Mouse (Mus musculus): ENCODE measurements around the gene Scamp5.
"Not testable (repeated sequence)": the region's sequence is repeated elsewhere in the genome, so short reads cannot be mapped to it uniquely, and the experiment has no call there.

Gene Scamp5

DNA sequence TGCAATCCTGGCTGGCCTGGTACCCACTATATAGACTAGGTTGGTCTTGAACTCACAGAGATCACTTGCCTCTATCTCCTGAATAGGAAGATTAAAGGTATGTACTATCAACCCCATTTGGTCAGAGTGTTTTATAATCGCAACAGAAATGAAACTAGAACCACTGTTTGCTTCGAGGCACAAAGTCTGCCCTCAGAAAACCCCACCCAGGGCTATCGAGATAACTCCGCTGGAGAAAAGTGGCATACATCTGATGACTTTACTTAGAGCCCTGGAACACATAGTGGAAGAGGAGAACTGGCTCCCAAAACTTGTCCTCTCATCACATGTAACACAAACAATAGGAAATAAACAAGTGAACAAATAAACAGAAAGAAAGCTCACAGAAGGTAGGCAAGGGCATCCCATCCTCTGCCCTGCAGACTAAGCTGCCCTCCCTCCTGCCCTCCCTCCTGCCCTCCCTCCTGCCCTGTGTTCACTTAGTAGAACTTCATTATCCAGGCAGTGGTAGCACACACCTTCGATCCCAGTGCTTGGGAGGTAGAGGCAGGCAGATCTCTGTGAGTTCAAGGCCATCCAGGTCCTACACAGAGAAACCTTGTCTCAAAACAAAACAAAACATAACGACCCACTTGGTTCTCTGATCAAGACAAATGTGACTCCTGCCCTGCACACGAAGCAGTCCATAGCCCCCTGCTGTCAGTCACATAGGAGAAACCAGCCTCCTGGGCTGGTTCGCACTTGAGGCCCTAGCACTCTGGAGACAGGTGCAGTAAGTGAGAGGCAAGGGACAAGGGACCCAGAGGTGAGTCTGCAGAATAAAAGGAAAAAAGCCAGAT is 15.0 kb downstream of the Scamp5 start:
- no peak for DNase-seq (ENCODE audit: inconsistent ontology term)

DNA sequence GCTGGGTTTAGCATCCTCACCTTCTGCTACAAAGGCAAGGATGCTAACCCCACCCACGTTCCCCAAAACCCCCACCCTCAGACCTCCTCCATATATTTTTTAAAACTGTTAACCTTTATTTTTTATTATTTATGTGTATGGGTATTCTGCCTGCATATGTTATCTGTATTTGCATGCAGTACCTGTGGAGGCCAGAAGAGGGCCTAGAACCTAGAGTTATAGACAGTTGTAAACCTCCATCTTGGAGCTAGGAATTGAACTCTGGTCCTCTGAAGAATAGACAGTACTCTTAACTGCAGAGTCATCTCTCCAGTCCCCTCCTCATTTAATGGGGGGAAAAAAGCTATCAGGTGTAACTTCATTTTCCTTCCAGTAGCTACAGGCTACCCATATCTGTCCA is 18.1 kb downstream of the Scamp5 start:
- DNase-seq (ENCODE audit: inconsistent ontology term): no peak

DNA sequence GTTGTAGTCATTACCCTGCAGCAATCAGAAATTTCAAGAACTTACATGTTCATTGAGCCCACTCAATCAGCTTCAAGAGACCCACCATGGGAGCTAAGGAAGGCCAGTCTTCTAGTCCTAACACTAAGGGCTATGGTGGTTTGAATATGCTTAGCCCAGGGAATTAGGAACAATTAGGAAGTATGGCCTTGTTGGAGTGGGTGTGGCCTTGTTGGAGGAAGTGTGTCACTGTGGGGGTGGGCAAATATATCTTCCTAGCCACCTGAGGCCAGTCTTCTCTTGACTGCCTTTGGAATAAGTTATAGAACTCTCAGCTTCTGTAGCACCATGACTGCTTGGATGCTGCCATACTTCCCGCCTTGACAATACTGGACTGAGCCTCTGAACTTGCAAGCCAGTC is 27.2 kb downstream of the Scamp5 start:
- DNase-seq (ENCODE audit: inconsistent ontology term): no peak

DNA sequence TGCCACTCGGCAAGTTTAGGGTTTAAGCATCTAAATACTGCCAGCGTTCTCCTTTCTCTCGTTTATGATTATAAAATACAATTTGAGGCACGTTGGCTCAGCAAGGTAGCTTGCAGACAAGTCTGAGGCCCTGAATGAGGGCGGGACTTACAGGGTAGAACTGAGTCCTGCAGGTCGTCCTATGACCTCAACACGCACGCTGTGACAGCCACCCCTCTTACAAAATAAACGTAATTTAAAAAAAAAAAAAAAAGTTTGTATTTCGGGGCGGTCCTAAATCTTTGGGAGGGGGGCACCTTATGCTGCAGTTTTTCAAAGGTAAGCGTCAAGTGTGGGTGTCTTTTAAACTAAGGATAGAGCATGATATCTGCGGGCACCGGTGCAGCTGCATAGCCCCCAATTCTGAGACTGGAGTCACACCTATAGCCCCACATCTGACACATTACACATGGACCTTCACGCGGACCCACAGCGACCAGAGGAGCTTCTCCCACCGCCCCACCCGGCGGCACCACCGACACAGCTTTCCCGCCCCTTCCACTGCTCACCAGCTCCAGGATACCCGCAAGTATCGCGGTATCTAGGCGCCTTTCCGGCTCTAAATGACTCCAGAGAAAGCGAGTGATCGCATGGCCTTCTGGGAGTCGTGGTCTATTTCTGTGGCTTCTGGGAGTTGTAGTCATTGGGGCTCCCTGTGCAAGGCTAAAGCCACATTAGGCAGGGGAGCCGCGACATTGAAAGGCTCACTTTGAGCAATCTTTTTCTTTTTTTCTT is 28.2 kb downstream of the Scamp5 start, which contains the start of gene Ppcdc:
Gene Ppcdc, minus strand, starts transcription at position 603 of the 774 bp plus-strand sequence.
- peak; percentile 89 for DNase-seq (ENCODE audit: inconsistent ontology term)

DNA sequence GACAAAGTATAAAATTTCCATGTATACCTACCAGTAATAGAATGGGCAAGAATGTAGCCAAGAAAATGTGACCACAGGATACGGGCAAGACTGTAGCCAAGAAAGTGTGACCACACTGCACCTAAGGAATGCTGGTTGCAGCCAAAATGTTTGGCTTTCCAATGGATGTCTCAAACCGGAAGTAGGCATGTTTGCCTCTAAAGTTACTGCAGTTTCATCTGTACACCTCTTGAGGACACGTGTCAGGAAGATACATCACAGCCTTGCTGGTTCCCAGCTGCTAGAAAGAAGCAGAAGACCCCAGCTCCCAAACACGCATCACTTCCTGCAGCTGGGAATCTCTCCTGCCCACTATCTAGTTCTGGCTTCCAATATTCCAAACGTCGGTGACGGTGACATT is 28.8 kb downstream of the Scamp5 start:
- peak; percentile 67 for DNase-seq (ENCODE audit: inconsistent ontology term)

DNA sequence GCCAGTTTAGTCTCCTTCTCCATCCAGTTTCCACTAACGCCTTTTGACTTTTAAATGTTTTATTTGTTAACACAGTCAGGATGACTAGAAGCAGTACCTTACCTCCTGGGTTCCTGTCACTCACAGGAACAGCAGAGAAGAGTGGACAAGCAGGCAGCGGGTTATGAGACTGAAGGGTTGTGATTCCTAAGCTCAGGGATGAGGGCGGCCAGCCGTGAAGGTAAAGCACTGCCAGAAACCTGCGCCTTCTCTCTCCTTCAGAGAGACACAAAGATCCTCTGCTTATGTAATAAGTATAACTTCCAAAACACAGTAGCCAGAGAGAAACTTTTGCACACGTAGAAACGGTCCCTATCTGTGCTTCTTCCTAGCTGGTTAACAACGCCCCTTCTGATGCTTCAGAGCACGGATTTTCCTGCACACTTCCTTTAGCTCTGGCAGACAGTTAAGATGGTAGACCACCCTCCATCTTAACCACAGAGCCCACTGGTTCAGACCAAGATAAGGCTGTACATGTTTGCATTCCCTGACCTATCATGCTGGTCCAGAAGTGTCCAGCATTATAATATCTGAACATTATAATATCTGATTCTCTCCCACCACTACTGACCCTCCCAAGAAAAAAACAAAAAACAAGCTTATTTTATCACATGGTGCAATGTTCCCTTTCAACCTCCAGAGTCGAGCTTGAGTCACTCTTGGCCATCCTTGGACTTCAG is 29.8 kb downstream of the Scamp5 start:
- DNase-seq (ENCODE audit: inconsistent ontology term): no peak

DNA sequence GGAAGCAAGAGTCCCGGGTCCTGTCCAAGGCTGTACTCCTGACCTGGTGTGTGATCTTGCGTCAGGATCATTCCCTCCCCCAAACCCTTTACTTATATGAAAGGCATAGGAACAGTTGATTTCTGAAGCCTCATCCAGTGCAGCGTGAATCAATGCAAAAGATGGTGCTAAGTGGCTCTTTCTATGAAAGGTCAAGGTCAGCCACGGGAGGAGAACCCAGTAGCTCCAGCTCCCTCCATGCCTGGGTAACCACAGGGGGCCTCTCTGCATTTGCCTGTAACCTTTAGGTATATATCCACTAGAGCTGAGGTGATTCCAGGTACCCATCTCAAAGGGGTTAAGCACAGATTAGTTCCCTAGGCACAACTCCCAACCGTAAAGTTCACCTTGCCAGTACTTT is 31.7 kb downstream of the Scamp5 start:
- no peak for DNase-seq (ENCODE audit: inconsistent ontology term)

DNA sequence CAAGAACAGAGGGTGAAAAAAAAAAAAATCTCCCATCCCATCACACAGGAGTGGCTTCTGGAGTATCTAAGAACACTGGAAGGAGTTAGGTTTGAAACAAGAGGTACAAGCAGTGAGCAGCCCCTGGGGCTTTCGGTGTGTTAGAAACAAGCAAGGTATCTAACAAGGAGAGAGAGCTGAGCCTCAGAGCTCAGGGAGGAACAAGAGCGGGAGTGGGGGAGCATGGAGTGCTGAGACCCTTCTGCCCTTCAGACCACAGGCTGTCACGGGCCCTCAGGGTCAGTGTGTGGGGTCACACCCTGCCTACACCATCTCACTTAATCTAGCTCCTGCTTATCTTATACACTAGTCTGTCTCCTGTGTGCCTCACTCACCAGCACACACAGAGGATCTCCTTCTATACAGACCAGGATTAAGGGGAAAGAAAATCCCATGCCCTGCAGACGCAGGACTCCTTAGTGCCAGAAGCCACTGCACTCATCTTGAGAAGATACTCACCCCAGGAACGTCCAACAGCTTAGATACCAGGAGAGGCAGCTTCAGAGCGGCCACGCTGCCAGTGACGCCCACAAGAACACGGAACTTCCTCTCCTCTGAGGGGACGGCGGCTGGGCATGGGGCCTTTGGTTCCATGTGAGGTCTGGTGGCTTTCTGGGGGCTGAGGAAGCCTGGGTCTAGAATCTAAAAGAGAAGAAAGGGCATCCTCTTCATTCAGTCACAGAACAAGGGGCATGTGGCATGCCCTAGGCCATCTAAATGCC is 33.3 kb downstream of the Scamp5 start:
- DNase-seq (ENCODE audit: inconsistent ontology term): no peak

GRCm38 (mm10) chr9:57433097-57434032 is 34.5 kb downstream of the Scamp5 start:
- peak; percentile 87 for DNase-seq (ENCODE audit: inconsistent ontology term)

DNA sequence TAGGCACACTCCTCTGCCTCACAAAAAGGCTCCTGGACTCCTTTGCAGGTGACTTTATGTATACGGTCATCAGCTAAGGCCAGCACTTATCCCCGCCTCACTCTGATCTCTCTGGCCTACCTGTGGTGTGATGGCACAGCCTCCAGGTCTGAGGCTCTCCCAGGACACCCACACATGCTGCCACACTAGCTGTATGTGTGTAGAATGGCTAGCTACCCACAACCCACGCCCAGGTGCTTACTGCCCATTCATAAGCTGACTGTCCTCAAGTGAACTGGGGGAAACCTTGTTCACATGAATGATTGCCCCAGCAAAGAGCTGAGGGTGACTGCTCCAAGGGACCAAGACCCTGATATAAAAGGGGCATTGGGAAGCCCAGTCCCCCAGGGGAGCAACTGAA is 35.4 kb downstream of the Scamp5 start:
- DNase-seq (ENCODE audit: inconsistent ontology term): no peak

GRCm38 (mm10) chr9:57431202-57431601 is 36.7 kb downstream of the Scamp5 start:
- no peak for DNase-seq (ENCODE audit: inconsistent ontology term)

- DNase-seq (ENCODE audit: inconsistent ontology term): peak; percentile 72
These were observed 39.5 kb downstream of the Scamp5 start for GRCm38 (mm10) chr9:57428391-57428790.

DNA sequence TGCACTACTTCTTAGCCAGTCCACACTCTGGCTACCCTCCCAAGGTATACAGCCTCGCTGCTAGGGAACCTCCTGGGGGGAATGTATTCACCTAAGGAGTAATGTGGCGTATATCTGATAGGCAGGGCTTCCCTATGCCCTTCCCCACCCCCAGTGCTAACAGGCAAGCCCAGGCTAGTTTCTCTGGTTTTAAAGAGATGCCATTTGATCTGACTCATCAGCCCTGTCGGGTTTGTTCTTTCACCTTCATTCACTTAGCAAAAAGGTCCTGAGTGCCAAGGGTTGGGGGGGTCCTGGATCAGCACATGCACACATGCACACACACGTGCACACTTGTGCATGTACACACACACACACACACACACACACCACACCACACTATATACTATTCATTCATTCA is 39.9 kb downstream of the Scamp5 start:
- peak; percentile 85 for DNase-seq (ENCODE audit: inconsistent ontology term)

- not testable (repeated sequence) for DNase-seq (ENCODE audit: inconsistent ontology term)
These were observed 40.7 kb downstream of the Scamp5 start for GRCm38 (mm10) chr9:57427123-57427522.

DNA sequence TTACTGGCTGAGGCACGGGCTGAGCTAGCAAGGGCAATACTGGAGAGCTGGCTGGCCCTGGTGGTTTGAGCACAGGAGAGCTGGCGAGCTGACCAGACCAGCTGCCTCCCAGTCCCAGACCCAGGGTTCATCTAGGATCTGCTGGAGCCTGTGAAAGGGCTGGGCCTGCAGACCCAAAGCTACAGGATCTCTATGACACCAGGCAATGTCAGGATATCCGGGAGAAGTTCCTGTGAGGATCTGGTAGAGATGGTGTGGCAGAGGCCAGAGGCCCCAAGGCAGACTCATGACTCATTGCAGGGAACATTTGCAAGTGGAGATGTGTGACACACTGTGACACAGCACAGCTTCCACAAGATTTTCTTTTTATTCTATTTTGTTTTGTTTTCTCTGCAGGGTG is 42.7 kb downstream of the Scamp5 start:
- peak; percentile 40 for DNase-seq (ENCODE audit: inconsistent ontology term)

DNA sequence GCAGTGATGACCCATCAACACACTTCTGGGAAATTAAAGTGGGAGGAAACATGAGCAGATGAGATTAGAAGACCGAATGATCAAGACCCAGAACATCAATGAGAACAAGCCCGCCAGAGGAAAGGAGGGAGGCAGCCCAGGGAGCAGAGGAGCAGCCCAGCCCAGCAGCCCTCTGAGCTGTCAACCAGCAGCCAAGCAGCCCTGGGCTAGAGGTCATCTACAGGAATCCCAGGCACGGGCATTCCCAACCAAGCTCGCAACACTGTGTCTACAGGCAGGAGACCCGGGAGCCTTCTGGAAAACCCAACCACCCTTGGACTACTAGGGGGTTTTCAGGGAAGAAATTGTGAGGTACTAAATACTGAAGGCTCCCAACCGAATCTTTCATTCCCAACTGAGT is 43.8 kb downstream of the Scamp5 start:
- DNase-seq (ENCODE audit: inconsistent ontology term): no peak

- DNase-seq (ENCODE audit: inconsistent ontology term): no peak
These were observed 46.2 kb downstream of the Scamp5 start for GRCm38 (mm10) chr9:57421688-57422111.

GRCm38 (mm10) chr9:57421121-57421571 is 46.7 kb downstream of the Scamp5 start:
- DNase-seq (ENCODE audit: inconsistent ontology term): no peak

GRCm38 (mm10) chr9:57420321-57421120 is 47.3 kb downstream of the Scamp5 start:
- peak; percentile 91 for DNase-seq (ENCODE audit: inconsistent ontology term)

All from Muller cell, postnatal 12 days (primary cell).